Mouse (Mus musculus): Measurements from ENCODE around the gene Tert. TPM values are rescaled to one million over a fixed set of nuclear protein-coding genes. Genes with fewer than 3 reads are reported as not detected.

Gene Tert
- polyA plus RNA-seq, 1 experiment from 2014 or later, result 4.1 TPM

- Histone ChIP-seq H3K4me3 (replicated peaks; ENCODE audit: low read length) (no peak overlapping the region), H3K4me1 (replicated peaks; ENCODE audit: control insufficient read depth, insufficient read depth, low read length) (no peaks in the 10 kb centered on the region), H3K27ac (no peak overlapping the region), H3K36me3 (replicated peaks; ENCODE audit: control insufficient read depth, insufficient read depth) (no peaks in the 10 kb centered on the region), H3K9me3 (ENCODE audit: control insufficient read depth, low read length) (no peaks in the 10 kb centered on the region), H3K4me2 (replicated peaks) (no peak overlapping the region), H3K27me3 (ENCODE audit: control insufficient read depth, insufficient read depth, low read length) (no peaks in the 10 kb centered on the region), H3K9ac (no peak overlapping the region)
- ATAC-seq (ENCODE audit: low FRiP score) (no peak), DNase-seq (ENCODE audit: low spot score) (no peak)
- WGBS, result 85% methylated on average over 3 of the region's 3 CpGs
Observed at GRCm38 (mm10) chr13:73654976-73655375, 28.3 kb downstream of the Tert start.

GRCm38 (mm10) chr13:73658953-73659352 lies 32.2 kb downstream of the Tert start:
- no peaks in the 10 kb centered on the region for H3K9me3 ChIP-seq (ENCODE audit: control insufficient read depth, low read length)
- no peak overlapping the region for H3K27ac ChIP-seq
- no peaks in the 10 kb centered on the region for H3K4me1 ChIP-seq (replicated peaks; ENCODE audit: control insufficient read depth, insufficient read depth, low read length)
- H3K9ac ChIP-seq, result no peak overlapping the region
- H3K4me2 ChIP-seq (replicated peaks), result no peak overlapping the region
- no peaks in the 10 kb centered on the region for H3K27me3 ChIP-seq (ENCODE audit: control insufficient read depth, insufficient read depth, low read length)
- H3K4me3 ChIP-seq (replicated peaks; ENCODE audit: low read length), result no peak overlapping the region
- no peak for DNase-seq (ENCODE audit: low spot score)
- WGBS, result 53% methylated on average over 2 of the region's 2 CpGs
- no peaks in the 10 kb centered on the region for H3K36me3 ChIP-seq (replicated peaks; ENCODE audit: control insufficient read depth, insufficient read depth)
- ATAC-seq (ENCODE audit: low FRiP score), result no peak

DNA sequence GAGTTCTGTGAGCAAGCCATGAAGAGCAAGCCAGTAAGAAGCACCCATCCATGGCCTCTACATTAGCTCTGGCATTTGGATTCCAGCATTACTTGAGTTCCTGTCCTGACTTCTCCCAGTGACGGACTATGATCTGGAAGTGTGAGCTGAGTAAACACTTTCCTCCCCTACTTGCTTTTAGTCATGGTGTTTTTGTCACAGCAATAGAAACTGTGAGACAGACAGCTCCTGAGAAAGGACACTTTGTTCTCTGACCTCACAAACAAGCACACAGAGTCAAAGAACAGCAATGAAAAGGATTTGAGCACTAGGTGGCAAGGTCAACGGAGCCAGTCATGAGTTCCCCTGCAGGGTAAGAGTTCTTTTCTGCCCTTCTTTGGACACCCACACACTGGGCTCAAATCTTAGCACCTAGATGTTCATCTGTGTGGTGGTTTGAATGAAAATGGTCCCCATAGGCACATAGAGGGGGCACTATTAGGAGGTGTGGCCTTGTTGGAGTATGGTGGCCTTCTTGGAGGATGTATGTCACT lies 33.5 kb downstream of the Tert start:
- H3K4me3 ChIP-seq (replicated peaks; ENCODE audit: low read length), result no peak overlapping the region
- H3K4me2 ChIP-seq (replicated peaks), result no peak overlapping the region
- H3K36me3 ChIP-seq (replicated peaks; ENCODE audit: control insufficient read depth, insufficient read depth), result no peaks in the 10 kb centered on the region
- H3K9ac ChIP-seq, result no peak overlapping the region
- WGBS, result 72% methylated on average over 2 of the region's 2 CpGs
- H3K27ac ChIP-seq, result no peak overlapping the region
- ATAC-seq (ENCODE audit: low FRiP score) (no peak), DNase-seq (ENCODE audit: low spot score) (no peak)
- H3K27me3 ChIP-seq (ENCODE audit: control insufficient read depth, insufficient read depth, low read length), result no peaks in the 10 kb centered on the region
- H3K4me1 ChIP-seq (replicated peaks; ENCODE audit: control insufficient read depth, insufficient read depth, low read length), result no peaks in the 10 kb centered on the region
- no peaks in the 10 kb centered on the region for H3K9me3 ChIP-seq (ENCODE audit: control insufficient read depth, low read length)

DNA sequence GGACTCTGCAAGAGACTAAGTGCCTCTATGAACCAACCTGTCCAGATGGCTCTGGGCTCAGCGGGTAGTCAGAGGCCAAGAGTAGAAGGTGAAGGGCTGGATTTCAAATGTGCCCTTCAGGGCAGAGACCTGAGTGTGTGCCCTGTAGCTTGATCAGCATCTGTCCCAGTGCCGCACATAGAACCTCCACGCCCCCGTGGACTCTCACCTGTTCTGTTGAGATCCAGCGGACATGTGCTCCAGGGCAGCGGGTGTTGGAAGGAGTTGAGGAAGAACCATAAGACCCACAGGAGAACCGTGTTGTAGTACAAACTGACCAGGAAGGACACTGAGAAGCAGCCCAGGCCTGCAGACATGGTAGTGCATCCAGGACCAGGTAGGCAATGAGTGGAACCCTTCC lies 48.5 kb downstream of the Tert start:
- DNase-seq (ENCODE audit: low spot score) (no peak), ATAC-seq (ENCODE audit: low FRiP score) (no peak)
- no peaks in the 10 kb centered on the region for H3K4me1 ChIP-seq (replicated peaks; ENCODE audit: control insufficient read depth, insufficient read depth, low read length)
- no peak overlapping the region for H3K4me2 ChIP-seq (replicated peaks)
- H3K9me3 ChIP-seq (ENCODE audit: control insufficient read depth, low read length), result no peaks in the 10 kb centered on the region
- 96% methylated on average over 7 of the region's 7 CpGs for WGBS
- no peak overlapping the region for H3K9ac ChIP-seq
- no peaks in the 10 kb centered on the region for H3K27me3 ChIP-seq (ENCODE audit: control insufficient read depth, insufficient read depth, low read length)
- no peak overlapping the region for H3K27ac ChIP-seq
- H3K36me3 ChIP-seq (replicated peaks; ENCODE audit: control insufficient read depth, insufficient read depth), result no peaks in the 10 kb centered on the region
- no peak overlapping the region for H3K4me3 ChIP-seq (replicated peaks; ENCODE audit: low read length)

DNA sequence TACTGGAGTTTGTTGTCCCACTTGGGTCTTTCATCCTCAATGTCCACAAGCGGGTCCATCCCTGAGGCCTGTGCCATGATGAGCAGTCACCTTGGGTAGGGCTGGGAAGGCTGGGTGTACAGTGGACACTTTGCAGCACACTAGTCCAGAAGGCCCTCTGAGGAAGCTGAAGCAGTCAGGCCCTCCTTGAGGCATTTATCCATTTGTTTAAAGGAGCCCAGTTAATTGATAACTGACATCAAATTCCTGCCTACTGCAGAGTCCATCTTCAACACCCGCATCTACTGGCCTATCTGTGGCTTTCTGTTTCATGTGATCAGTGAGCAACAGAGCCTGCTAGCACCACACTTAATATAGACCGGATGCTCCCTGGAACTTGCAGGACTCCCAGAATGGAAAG lies 51.1 kb downstream of the Tert start, which contains the start of gene Slc6a18:
TSS of gene Slc6a18 (minus strand) at position 171 of the 400 bp plus-strand sequence.
- WGBS, result 84% methylated on average over 3 of the region's 3 CpGs
- no peak within 1 kb of the TSS for H3K4me2 ChIP-seq (replicated peaks)

GRCm38 (mm10) chr13:73679311-73679710 lies 52.6 kb downstream of the Tert start:
- H3K9me3 ChIP-seq (ENCODE audit: control insufficient read depth, low read length), result no peaks in the 10 kb centered on the region
- H3K4me2 ChIP-seq (replicated peaks), result no peak overlapping the region
- H3K9ac ChIP-seq, result no peak overlapping the region
- WGBS, result 49% methylated on average over 2 of the region's 2 CpGs
- no peak for ATAC-seq (ENCODE audit: low FRiP score)
- no peaks in the 10 kb centered on the region for H3K36me3 ChIP-seq (replicated peaks; ENCODE audit: control insufficient read depth, insufficient read depth)
- H3K27me3 ChIP-seq (ENCODE audit: control insufficient read depth, insufficient read depth, low read length), result no peaks in the 10 kb centered on the region
- no peak overlapping the region for H3K27ac ChIP-seq
- DNase-seq (ENCODE audit: low spot score), result no peak
- H3K4me1 ChIP-seq (replicated peaks; ENCODE audit: control insufficient read depth, insufficient read depth, low read length), result no peaks in the 10 kb centered on the region
- H3K4me3 ChIP-seq (replicated peaks; ENCODE audit: low read length), result no peak overlapping the region

More for the DNA sequence above, 51.1 kb downstream of the Tert start, which contains the start of gene Slc6a18:
- Histone ChIP-seq H3K4me1 (replicated peaks; ENCODE audit: control insufficient read depth, insufficient read depth, low read length) (no peaks in the 10 kb centered on the region), H3K9ac (no peak within 1 kb of the TSS), H3K36me3 (replicated peaks; ENCODE audit: control insufficient read depth, insufficient read depth) (no peaks in the 10 kb centered on the region), H3K27ac (no peak within 1 kb of the TSS), H3K27me3 (ENCODE audit: control insufficient read depth, insufficient read depth, low read length) (no peaks in the 10 kb centered on the region), H3K9me3 (ENCODE audit: control insufficient read depth, low read length) (no peaks in the 10 kb centered on the region), H3K4me3 (replicated peaks; ENCODE audit: low read length) (no peak within 1 kb of the TSS)
- DNase-seq (ENCODE audit: low spot score) (no peak), ATAC-seq (ENCODE audit: low FRiP score) (no peak)

DNA sequence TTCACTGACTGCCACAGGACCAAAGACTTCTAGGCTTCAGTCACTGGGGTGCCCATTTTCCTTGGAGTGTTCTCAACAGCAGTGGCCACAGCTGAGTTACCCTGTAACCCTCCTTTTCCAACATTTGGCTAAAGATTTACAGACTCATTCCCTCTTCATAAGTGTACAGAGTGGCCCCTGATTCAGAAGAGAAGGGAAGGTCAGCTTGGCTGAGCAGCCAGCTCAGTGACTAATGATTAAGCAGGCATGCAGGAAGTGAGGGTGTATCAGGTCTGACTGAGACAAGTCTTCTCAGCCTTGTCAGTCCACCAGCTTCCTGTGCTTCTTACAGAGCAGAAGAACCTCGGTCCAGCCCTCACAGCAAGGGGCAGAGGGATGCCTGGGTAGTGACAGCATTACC lies 53.7 kb downstream of the Tert start:
- H3K4me3 ChIP-seq (replicated peaks; ENCODE audit: low read length), result no peak overlapping the region
- ATAC-seq (ENCODE audit: low FRiP score) (no peak), DNase-seq (ENCODE audit: low spot score) (no peak)
- 22% methylated on average over 1 of the region's 1 CpGs for WGBS
- no peaks in the 10 kb centered on the region for H3K36me3 ChIP-seq (replicated peaks; ENCODE audit: control insufficient read depth, insufficient read depth)
- H3K27me3 ChIP-seq (ENCODE audit: control insufficient read depth, insufficient read depth, low read length), result no peaks in the 10 kb centered on the region
- no peaks in the 10 kb centered on the region for H3K9me3 ChIP-seq (ENCODE audit: control insufficient read depth, low read length)
- H3K4me2 ChIP-seq (replicated peaks), result no peak overlapping the region
- no peak overlapping the region for H3K9ac ChIP-seq
- no peak overlapping the region for H3K27ac ChIP-seq
- H3K4me1 ChIP-seq (replicated peaks; ENCODE audit: control insufficient read depth, insufficient read depth, low read length), result no peaks in the 10 kb centered on the region

GRCm38 (mm10) chr13:73682226-73682625 lies 55.5 kb downstream of the Tert start:
- no peaks in the 10 kb centered on the region for H3K36me3 ChIP-seq (replicated peaks; ENCODE audit: control insufficient read depth, insufficient read depth)
- no peak overlapping the region for H3K4me2 ChIP-seq (replicated peaks)
- no peak overlapping the region for H3K4me3 ChIP-seq (replicated peaks; ENCODE audit: low read length)
- H3K27ac ChIP-seq, result no peak overlapping the region
- H3K9me3 ChIP-seq (ENCODE audit: control insufficient read depth, low read length), result no peaks in the 10 kb centered on the region
- ATAC-seq (ENCODE audit: low FRiP score) (no peak), DNase-seq (ENCODE audit: low spot score) (no peak)
- WGBS, result 88% methylated on average over 2 of the region's 2 CpGs
- H3K27me3 ChIP-seq (ENCODE audit: control insufficient read depth, insufficient read depth, low read length), result no peaks in the 10 kb centered on the region
- H3K9ac ChIP-seq, result no peak overlapping the region
- no peaks in the 10 kb centered on the region for H3K4me1 ChIP-seq (replicated peaks; ENCODE audit: control insufficient read depth, insufficient read depth, low read length)

GRCm38 (mm10) chr13:73683682-73684081 lies 57.0 kb downstream of the Tert start:
- Histone ChIP-seq H3K27ac (no peak overlapping the region), H3K9ac (no peak overlapping the region), H3K4me3 (replicated peaks; ENCODE audit: low read length) (no peak overlapping the region), H3K9me3 (ENCODE audit: control insufficient read depth, low read length) (no peaks in the 10 kb centered on the region), H3K4me2 (replicated peaks) (no peak overlapping the region), H3K27me3 (ENCODE audit: control insufficient read depth, insufficient read depth, low read length) (no peaks in the 10 kb centered on the region), H3K4me1 (replicated peaks; ENCODE audit: control insufficient read depth, insufficient read depth, low read length) (no peaks in the 10 kb centered on the region), H3K36me3 (replicated peaks; ENCODE audit: control insufficient read depth, insufficient read depth) (no peaks in the 10 kb centered on the region)
- no peak for ATAC-seq (ENCODE audit: low FRiP score)
- no peak for DNase-seq (ENCODE audit: low spot score)
- 91% methylated on average over 11 of the region's 11 CpGs for WGBS

DNA sequence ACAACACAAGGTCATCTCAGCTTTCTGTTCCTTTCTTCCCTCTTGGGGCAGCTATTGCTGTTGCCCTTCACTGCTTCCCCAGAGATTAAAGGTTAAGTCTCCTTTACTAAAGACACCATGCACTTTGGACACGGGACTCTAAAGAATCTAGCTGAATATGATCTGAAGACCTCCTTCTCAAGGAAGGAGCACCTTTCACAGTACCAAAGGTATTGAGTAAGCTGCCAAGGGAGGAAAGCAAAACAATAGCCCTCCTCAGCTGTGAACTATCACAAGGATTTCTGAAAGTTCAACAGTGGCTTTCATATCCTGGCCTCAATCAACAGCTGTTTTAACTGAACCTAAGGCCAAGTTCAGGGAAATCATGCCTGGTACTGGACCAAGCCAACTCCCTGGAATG lies 57.7 kb downstream of the Tert start:
- ATAC-seq (ENCODE audit: low FRiP score), result no peak
- Histone ChIP-seq H3K4me1 (replicated peaks; ENCODE audit: control insufficient read depth, insufficient read depth, low read length) (no peaks in the 10 kb centered on the region), H3K4me3 (replicated peaks; ENCODE audit: low read length) (no peak overlapping the region), H3K27me3 (ENCODE audit: control insufficient read depth, insufficient read depth, low read length) (no peaks in the 10 kb centered on the region), H3K9me3 (ENCODE audit: control insufficient read depth, low read length) (no peaks in the 10 kb centered on the region), H3K36me3 (replicated peaks; ENCODE audit: control insufficient read depth, insufficient read depth) (no peaks in the 10 kb centered on the region), H3K9ac (no peak overlapping the region), H3K27ac (no peak overlapping the region), H3K4me2 (replicated peaks) (no peak overlapping the region)
- 78% methylated on average over 1 of the region's 1 CpGs for WGBS
- DNase-seq (ENCODE audit: low spot score), result no peak

All from hindbrain, embryonic 14.5 days (tissue).